Mouse (Mus musculus): ENCODE results near the gene Igfn1.

- TF ChIP-seq TBP (conservative IDR thresholded peaks at IDR 0.05; ENCODE audit: low read depth, low read length), result no peak
- no peak for TF ChIP-seq CHD1 (IDR thresholded peaks at IDR 0.05; ENCODE audit: low read depth, low read length)
These were observed 11.2 kb upstream of the Igfn1 start for GRCm38 (mm10) chr1:136017307-136017706.

All from CH12.LX (cell line).